Mouse (Mus musculus) liver (tissue): ENCODE results near the gene Pnrc1.
A peak's percentile ranks its signal among the peaks of the same experiment; 100 is the strongest.

Experiments
- DNase-seq: peaks from one replicate; pipeline ENCODE4 v3.0.0-alpha.2; 2020; ENCODE audit warnings: mixed read lengths

Pnrc1 gene

GRCm38 (mm10) chr4:33264979-33265726, 24.8 kb downstream of the Pnrc1 start:
- no peak for DNase-seq

- no peak for DNase-seq
These were observed 27.1 kb downstream of the Pnrc1 start for GRCm38 (mm10) chr4:33262897-33263296.

GRCm38 (mm10) chr4:33261311-33261753, 28.6 kb downstream of the Pnrc1 start:
- peak; percentile 55 for DNase-seq

GRCm38 (mm10) chr4:33260311-33260710, 29.7 kb downstream of the Pnrc1 start:
- DNase-seq = no peak

- no peak for DNase-seq
These were observed 32.5 kb downstream of the Pnrc1 start for GRCm38 (mm10) chr4:33257263-33257964.

GRCm38 (mm10) chr4:33254706-33255105, 35.3 kb downstream of the Pnrc1 start:
- no peak for DNase-seq

- DNase-seq = no peak
These were observed 39.1 kb downstream of the Pnrc1 start for GRCm38 (mm10) chr4:33250867-33251266.

GRCm38 (mm10) chr4:33249716-33250230, 40.2 kb downstream of the Pnrc1 start:
- no peak for DNase-seq

- no peak for DNase-seq
These were observed 41.0 kb downstream of the Pnrc1 start for GRCm38 (mm10) chr4:33248915-33249314.

GRCm38 (mm10) chr4:33248062-33248889, 41.7 kb downstream of the Pnrc1 start:
- peak; percentile 99 for DNase-seq

GRCm38 (mm10) chr4:33247479-33248053, 42.4 kb downstream of the Pnrc1 start:
- peak; percentile 99 for DNase-seq

GRCm38 (mm10) chr4:33245853-33246395, 44.0 kb downstream of the Pnrc1 start:
- no peak for DNase-seq

GRCm38 (mm10) chr4:33243921-33244320, 46.0 kb downstream of the Pnrc1 start:
- DNase-seq = peak; percentile 8

GRCm38 (mm10) chr4:33243016-33243758, 46.8 kb downstream of the Pnrc1 start:
- DNase-seq = peak; percentile 13

GRCm38 (mm10) chr4:33242536-33242935, 47.4 kb downstream of the Pnrc1 start:
- DNase-seq = peak; percentile 63

GRCm38 (mm10) chr4:33230881-33231280, 59.1 kb downstream of the Pnrc1 start:
- DNase-seq = no peak

GRCm38 (mm10) chr4:33229639-33230038, 60.3 kb downstream of the Pnrc1 start:
- DNase-seq = no peak

GRCm38 (mm10) chr4:33227164-33227563, 62.8 kb downstream of the Pnrc1 start:
- DNase-seq = no peak

GRCm38 (mm10) chr4:33224003-33224675, 65.8 kb downstream of the Pnrc1 start:
- no peak for DNase-seq

- DNase-seq = no peak
These were observed 68.1 kb downstream of the Pnrc1 start for GRCm38 (mm10) chr4:33221847-33222246.
